Mouse (Mus musculus) activated CD4-positive, CD25-positive, alpha-beta regulatory T cell, adult 4 months (primary cell): Measurements from ENCODE around the gene Rrbp1. TPM values are rescaled to one million over a fixed set of nuclear protein-coding genes. Genes with fewer than 3 reads are reported as not detected.

Experiments used
- ATAC-seq: one replicate; pipeline ENCODE4 v1.8.0; 2017
- polyA plus RNA-seq, 2 experiments: library from polyadenylated mRNA; unstranded; fragments of 100-300 nt; shearing (Covaris generic); gene quantifications; one replicate each; pipeline ENCODE4 v1.2.1; 2017

Rrbp1 gene
- polyA plus RNA-seq, 2 experiments from 2014 or later: 34.6 to 36.9 TPM

GRCm38 (mm10) chr2:144005166-144005955, 5.7 kb downstream of the Rrbp1 start:
- ATAC-seq: no peak

- ATAC-seq: no peak
Measured at GRCm38 (mm10) chr2:144003544-144003943, 7.5 kb downstream of the Rrbp1 start.

GRCm38 (mm10) chr2:144002229-144002984, 8.7 kb downstream of the Rrbp1 start:
- no peak for ATAC-seq

GRCm38 (mm10) chr2:143992977-143993376, 18.1 kb downstream of the Rrbp1 start:
- no peak for ATAC-seq

- ATAC-seq: peak; percentile 78
Measured at GRCm38 (mm10) chr2:143991964-143992672, 18.9 kb downstream of the Rrbp1 start.

GRCm38 (mm10) chr2:143990997-143991396, 20.1 kb downstream of the Rrbp1 start:
- no peak for ATAC-seq

GRCm38 (mm10) chr2:143988016-143988415, 23.0 kb downstream of the Rrbp1 start:
- ATAC-seq: no peak

GRCm38 (mm10) chr2:143987485-143987884, 23.6 kb downstream of the Rrbp1 start:
- ATAC-seq: no peak

GRCm38 (mm10) chr2:143983482-143983881, 27.6 kb downstream of the Rrbp1 start:
- ATAC-seq: peak; percentile 82

GRCm38 (mm10) chr2:143982901-143983300, 28.2 kb downstream of the Rrbp1 start:
- no peak for ATAC-seq

GRCm38 (mm10) chr2:143982152-143982551, 28.9 kb downstream of the Rrbp1 start:
- ATAC-seq: no peak

GRCm38 (mm10) chr2:143980781-143981398, 30.2 kb downstream of the Rrbp1 start:
- peak; percentile 55 for ATAC-seq

- no peak for ATAC-seq
Measured at GRCm38 (mm10) chr2:143978444-143979147, 32.5 kb downstream of the Rrbp1 start.

- ATAC-seq: no peak
Measured at GRCm38 (mm10) chr2:143975146-143975649, 35.9 kb downstream of the Rrbp1 start.

- no peak for ATAC-seq
Measured at GRCm38 (mm10) chr2:143973161-143973560, 37.9 kb downstream of the Rrbp1 start.

- no peak for ATAC-seq
Measured at GRCm38 (mm10) chr2:143971887-143972286, 39.2 kb downstream of the Rrbp1 start.

GRCm38 (mm10) chr2:143970841-143971240, 40.2 kb downstream of the Rrbp1 start:
- ATAC-seq: no peak

- ATAC-seq: no peak
Measured at GRCm38 (mm10) chr2:143969260-143969659, 41.8 kb downstream of the Rrbp1 start.

GRCm38 (mm10) chr2:143963318-143963717, 47.7 kb downstream of the Rrbp1 start:
- ATAC-seq: no peak

- ATAC-seq: no peak
Measured at GRCm38 (mm10) chr2:143962192-143962591, 48.9 kb downstream of the Rrbp1 start.

GRCm38 (mm10) chr2:143955746-143956145, 55.3 kb downstream of the Rrbp1 start:
- ATAC-seq: no peak

- ATAC-seq: no peak
Measured at GRCm38 (mm10) chr2:143955004-143955403, 56.1 kb downstream of the Rrbp1 start.
